In genomic region chr9:40799837-40800501, GRCm38 (mm10) we compare ENCODE assay signal across 8 mouse cellular contexts. TPM values are rescaled to one million over a fixed set of nuclear protein-coding genes. Genes with fewer than 3 reads are reported as not detected.
DNase-seq lines count a peak whose midpoint lies in the region; ATAC-seq and TF ChIP-seq lines count a peak whose summit lies in the region.

No protein-coding gene starts in this region.

- no peaks in the 10 kb centered on the region for H3K9me3 ChIP-seq in forebrain, embryonic 10.5 days
- no peaks in the 10 kb centered on the region for H3K9me3 ChIP-seq in heart, embryonic 15.5 days (replicated peaks)
- no peaks in the 10 kb centered on the region for H3K9me3 ChIP-seq in neural tube, embryonic 13.5 days

- peak; percentile 81 for DNase-seq in CD4-positive, CD25-positive, alpha-beta regulatory T cell, adult 2 months (ENCODE audit: low read depth, low spot score)
- DNase-seq in forebrain, embryonic 10.5 days (ENCODE audit: extremely low spot score, low spot score) = peak; percentile 83
- DNase-seq in kidney, postnatal 14 days = peak; percentile 88
- peak; percentile 83 to 90 for DNase-seq in lung, adult 18-20 months

- TF ChIP-seq POLR2A in testis, adult 2 months (IDR thresholded peaks at IDR 0.05; ENCODE audit: control insufficient read depth, low read depth, low read length) = peak; percentile 49; the same call in 1 of the 2 replicates

- H3K4me3 ChIP-seq in brown adipose tissue, adult 24 weeks (ENCODE audit: insufficient read depth, low read depth, low read length) = peak overlapping the region; percentile 79
- peak overlapping the region; percentile 99 for H3K4me3 ChIP-seq in forebrain, embryonic 10.5 days
- peak overlapping the region; percentile 75 for H3K4me3 ChIP-seq in heart, embryonic 15.5 days
- H3K4me3 ChIP-seq in neural tube, embryonic 13.5 days = peak overlapping the region; percentile 51
- peak overlapping the region; percentile 94 for H3K4me3 ChIP-seq in testis, adult 2 months (ENCODE audit: control insufficient read depth, low read depth, low read length)

- H3K27ac ChIP-seq in brown adipose tissue, adult 24 weeks (replicated peaks; ENCODE audit: low read depth, low read length) = peak overlapping the region; percentile 100
- H3K27ac ChIP-seq in forebrain, embryonic 10.5 days = peak overlapping the region; percentile 98
- peak overlapping the region; percentile 95 for H3K27ac ChIP-seq in heart, embryonic 15.5 days
- peak overlapping the region; percentile 99 for H3K27ac ChIP-seq in neural tube, embryonic 13.5 days (replicated peaks)
- peak overlapping the region; percentile 94 for H3K27ac ChIP-seq in testis, adult 2 months (ENCODE audit: control insufficient read depth, insufficient read depth, low read depth, low read length)

- H3K4me1 ChIP-seq in brown adipose tissue, adult 24 weeks (ENCODE audit: control insufficient read depth, insufficient read depth, insufficient read length, low read length) = peaks cover 13% of the 10 kb centered on the region; the same call in 1 of the 2 replicates
- peaks cover 37% of the 10 kb centered on the region for H3K4me1 ChIP-seq in forebrain, embryonic 10.5 days
- H3K4me1 ChIP-seq in heart, embryonic 15.5 days (replicated peaks) = peaks cover 40% of the 10 kb centered on the region
- peaks cover 34% of the 10 kb centered on the region for H3K4me1 ChIP-seq in neural tube, embryonic 13.5 days (replicated peaks)
- peaks cover 7% of the 10 kb centered on the region for H3K4me1 ChIP-seq in testis, adult 2 months (ENCODE audit: control insufficient read depth, insufficient read depth, low read length)

- peaks cover 34% of the 10 kb centered on the region for H3K36me3 ChIP-seq in forebrain, embryonic 10.5 days (replicated peaks)
- peaks cover 14% of the 10 kb centered on the region for H3K36me3 ChIP-seq in heart, embryonic 15.5 days
- H3K36me3 ChIP-seq in neural tube, embryonic 13.5 days = peaks cover 21% of the 10 kb centered on the region
- no peaks in the 10 kb centered on the region for H3K36me3 ChIP-seq in testis, adult 2 months (ENCODE audit: control insufficient read depth, insufficient read depth, low read length)

- peak overlapping the region; percentile 72 for H3K9ac ChIP-seq in heart, embryonic 15.5 days
- peak overlapping the region; percentile 86 for H3K9ac ChIP-seq in neural tube, embryonic 13.5 days

- no peaks in the 10 kb centered on the region for H3K27me3 ChIP-seq in forebrain, embryonic 10.5 days (ENCODE audit: poor library complexity, severe bottlenecking)
- H3K27me3 ChIP-seq in heart, embryonic 15.5 days = no peaks in the 10 kb centered on the region
- H3K27me3 ChIP-seq in neural tube, embryonic 13.5 days = no peaks in the 10 kb centered on the region
- no peaks in the 10 kb centered on the region for H3K27me3 ChIP-seq in testis, adult 2 months (ENCODE audit: control insufficient read depth, insufficient read depth, low read length)

- ATAC-seq in heart, embryonic 15.5 days (replicated peaks; ENCODE audit: insufficient number of reproducible peaks, insufficient read depth, low FRiP score, low read depth) = peak; percentile 14
- ATAC-seq in neural tube, embryonic 13.5 days (ENCODE audit: low read depth) = peak; percentile 44

- H3K4me2 ChIP-seq in heart, embryonic 15.5 days = peak overlapping the region; percentile 64
- H3K4me2 ChIP-seq in neural tube, embryonic 13.5 days = peak overlapping the region; percentile 76

- TF ChIP-seq CTCF in testis, adult 2 months (IDR thresholded peaks at IDR 0.05; ENCODE audit: control insufficient read depth, insufficient read depth, insufficient replicate concordance, low read depth, low read length) = no peak

- WGBS in forebrain, embryonic 10.5 days = 5% methylated on average over 30 of the region's 30 CpGs
- under 1% methylated on average over 30 of the region's 30 CpGs for WGBS in heart, embryonic 15.5 days
- 1% methylated on average over 30 of the region's 30 CpGs for WGBS in neural tube, embryonic 13.5 days

RNA-seq across cellular contexts. Expression of gene Hspa8, which starts 0.8 kb away (rescaled TPM):
- polyA plus RNA-seq in brown adipose tissue, adult 24 weeks (2012; ENCODE audit: insufficient read depth, insufficient read length, missing spikeins) = 688 and 2,704 TPM in 2 replicates
- polyA plus RNA-seq in forebrain, embryonic 10.5 days (2016; fragmentation: Nextera tagmentation; extraction: Ambion mirVana) = 3,411 and 3,929 TPM in 2 replicates
- 1,867 and 1,945 TPM in 2 replicates for polyA plus RNA-seq in heart, embryonic 15.5 days (2015; fragmentation: Nextera tagmentation; extraction: Ambion mirVana)
- 2,997 and 3,038 TPM in 2 replicates for polyA plus RNA-seq in neural tube, embryonic 13.5 days (2015; fragmentation: Nextera tagmentation; extraction: Ambion mirVana)
- polyA plus RNA-seq in testis, adult 2 months (2012; rRNA removed) = 307 and 321 TPM in 2 replicates

Comparison
In these comparisons a context has a peak if more than half of its experiments do, and no peak if none do; other contexts are left out.
1. Peak in every context shown above with its lines: DNase-seq, ATAC-seq, H3K4me3 ChIP-seq and H3K27ac ChIP-seq.